Mouse (Mus musculus): Measurements from ENCODE around the gene Nkain1. TPM values are rescaled to one million over a fixed set of nuclear protein-coding genes. Genes with fewer than 3 reads are reported as not detected.

The Nkain1 gene
- polyA plus RNA-seq, 1 experiment = 36.9 TPM

DNA sequence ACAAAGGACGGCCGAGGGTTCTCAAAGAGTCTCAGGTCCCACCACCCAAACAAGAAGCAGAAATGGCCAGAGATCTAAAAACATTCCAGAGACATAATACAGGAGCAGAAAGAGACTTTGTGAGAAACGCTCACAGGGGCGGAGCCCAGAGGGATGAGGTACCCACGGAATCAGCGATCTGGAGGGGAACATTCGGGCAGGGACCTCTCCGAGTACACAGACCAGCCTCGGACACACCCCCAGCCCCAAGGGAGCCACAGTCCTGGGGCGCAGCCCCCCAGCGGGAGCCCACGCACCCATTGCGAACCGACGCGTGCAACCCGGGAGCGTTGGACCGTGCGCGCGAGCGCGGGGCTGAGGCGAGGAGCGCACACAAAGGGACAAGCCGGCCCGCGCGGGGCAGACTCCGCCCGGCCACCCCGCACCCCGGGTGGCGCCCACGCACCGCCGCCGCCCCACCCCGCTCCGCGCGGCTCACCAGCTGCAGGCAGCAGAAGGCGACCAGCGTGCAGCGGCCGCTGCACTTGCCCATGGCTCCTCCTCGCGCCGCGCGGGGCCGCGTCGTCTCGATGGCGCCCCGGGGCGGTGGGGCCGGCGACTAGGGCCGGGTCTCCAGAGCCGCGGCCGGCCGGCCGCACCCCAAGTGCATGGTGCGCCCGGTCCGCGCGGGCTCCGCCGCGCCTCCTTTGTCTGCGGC is 474 bp downstream of the Nkain1 start:
- peak overlapping the region; percentile 49 for H3K4me3 ChIP-seq (ENCODE audit: insufficient read depth, poor library complexity, severe bottlenecking)
- peaks cover 4% of the 10 kb centered on the region for H3K79me3 ChIP-seq (ENCODE audit: low read depth)
- H3K79me2 ChIP-seq (ENCODE audit: control insufficient read depth, insufficient read depth) = peaks cover 42% of the 10 kb centered on the region
- H3K27me3 ChIP-seq (ENCODE audit: control insufficient read depth, insufficient read depth, insufficient read length) = no peaks in the 10 kb centered on the region
- no peak for TF ChIP-seq USF1 (IDR thresholded peaks at IDR 0.05; ENCODE audit: low read depth)
- no peak for TF ChIP-seq CEBPB (IDR thresholded peaks at IDR 0.05; ENCODE audit: low read depth)
- no peak for TF ChIP-seq FOSL1 (IDR thresholded peaks at IDR 0.05; ENCODE audit: insufficient read depth, low read length, poor library complexity, severe bottlenecking)
- no peak for TF ChIP-seq CTCF (IDR thresholded peaks at IDR 0.05; ENCODE audit: control insufficient read depth, insufficient read depth, insufficient read length)
- TF ChIP-seq MYOG (IDR thresholded peaks at IDR 0.05; ENCODE audit: control insufficient read depth, extremely low read depth, insufficient read length) = no peak
- TF ChIP-seq MYOD1 (IDR thresholded peaks at IDR 0.05; ENCODE audit: control insufficient read depth, insufficient read length, low read depth) = no peak
- TF ChIP-seq MAX (IDR thresholded peaks at IDR 0.05) = no peak
- H3ac ChIP-seq (ENCODE audit: control insufficient read depth, insufficient read length, low read depth) = peak overlapping the region; percentile 85
- H3K36me3 ChIP-seq (ENCODE audit: control insufficient read depth, insufficient read depth) = no peaks in the 10 kb centered on the region

DNA sequence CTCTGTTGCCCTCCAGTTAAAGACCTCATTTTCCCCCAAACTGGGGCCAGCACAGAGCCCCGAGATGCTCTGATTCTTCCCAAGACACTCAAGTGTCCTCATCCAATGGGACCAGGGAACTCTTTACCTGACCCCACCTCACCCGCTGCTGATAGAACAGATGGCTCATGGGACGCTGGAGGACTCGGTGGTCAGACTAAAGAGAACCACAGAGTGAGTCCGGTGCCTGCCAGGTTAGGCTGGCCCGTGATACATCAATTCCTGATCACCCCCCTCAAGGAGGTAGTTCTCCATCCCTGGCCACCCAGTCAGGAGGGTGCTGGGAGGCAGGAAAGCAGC is 992 bp downstream of the Nkain1 start:
- H3K36me3 ChIP-seq (ENCODE audit: control insufficient read depth, insufficient read depth) = no peaks in the 10 kb centered on the region
- peaks cover 47% of the 10 kb centered on the region for H3K79me2 ChIP-seq (ENCODE audit: control insufficient read depth, insufficient read depth)
- peaks cover 4% of the 10 kb centered on the region for H3K79me3 ChIP-seq (ENCODE audit: low read depth)
- no peaks in the 10 kb centered on the region for H3K27me3 ChIP-seq (ENCODE audit: control insufficient read depth, insufficient read depth, insufficient read length)
- peak overlapping the region; percentile 49 for H3K4me3 ChIP-seq (ENCODE audit: insufficient read depth, poor library complexity, severe bottlenecking)
- peak overlapping the region; percentile 28 for H3ac ChIP-seq (ENCODE audit: control insufficient read depth, insufficient read length, low read depth)
- TF ChIP-seq MYOG (IDR thresholded peaks at IDR 0.05; ENCODE audit: control insufficient read depth, extremely low read depth, insufficient read length) (no peak), MYOD1 (IDR thresholded peaks at IDR 0.05; ENCODE audit: control insufficient read depth, insufficient read length, low read depth) (no peak), USF1 (IDR thresholded peaks at IDR 0.05; ENCODE audit: low read depth) (no peak), CTCF (IDR thresholded peaks at IDR 0.05; ENCODE audit: control insufficient read depth, insufficient read depth, insufficient read length) (no peak), MAX (IDR thresholded peaks at IDR 0.05) (no peak)

DNA sequence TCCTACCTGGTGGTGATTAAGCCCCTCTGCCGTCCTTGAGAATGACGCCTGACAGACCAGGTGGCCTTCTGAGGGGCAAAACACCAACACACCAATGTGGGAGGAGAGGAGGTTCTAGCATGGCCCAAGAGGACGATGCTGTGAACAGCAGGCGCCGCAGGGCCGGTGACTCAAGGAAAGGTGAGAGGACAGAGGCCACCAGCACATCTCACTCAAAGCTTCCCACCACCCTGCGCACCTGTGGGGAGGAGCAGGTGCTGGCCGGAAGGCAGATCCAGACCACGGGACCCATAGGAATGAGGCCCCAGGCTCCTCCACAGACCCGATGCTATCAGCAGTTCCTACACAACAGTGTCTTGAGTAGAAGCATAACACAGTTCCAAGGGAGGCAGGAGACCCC is 1.4 kb downstream of the Nkain1 start:
- peaks cover 51% of the 10 kb centered on the region for H3K79me2 ChIP-seq (ENCODE audit: control insufficient read depth, insufficient read depth)
- H3K27me3 ChIP-seq (ENCODE audit: control insufficient read depth, insufficient read depth, insufficient read length) = no peaks in the 10 kb centered on the region
- TF ChIP-seq CTCF (IDR thresholded peaks at IDR 0.05; ENCODE audit: control insufficient read depth, insufficient read depth, insufficient read length) = no peak
- no peak for TF ChIP-seq USF1 (IDR thresholded peaks at IDR 0.05; ENCODE audit: low read depth)
- TF ChIP-seq FOSL1 (IDR thresholded peaks at IDR 0.05; ENCODE audit: insufficient read depth, low read length, poor library complexity, severe bottlenecking) = no peak
- no peak for TF ChIP-seq MYOD1 (IDR thresholded peaks at IDR 0.05; ENCODE audit: control insufficient read depth, insufficient read length, low read depth)
- TF ChIP-seq MYOG (IDR thresholded peaks at IDR 0.05; ENCODE audit: control insufficient read depth, extremely low read depth, insufficient read length) = no peak
- no peak for TF ChIP-seq MAX (IDR thresholded peaks at IDR 0.05)
- no peak for TF ChIP-seq CEBPB (IDR thresholded peaks at IDR 0.05; ENCODE audit: low read depth)
- peaks cover 4% of the 10 kb centered on the region for H3K79me3 ChIP-seq (ENCODE audit: low read depth)
- H3K36me3 ChIP-seq (ENCODE audit: control insufficient read depth, insufficient read depth) = no peaks in the 10 kb centered on the region
- no peak overlapping the region for H3K4me3 ChIP-seq (ENCODE audit: insufficient read depth, poor library complexity, severe bottlenecking)
- H3ac ChIP-seq (ENCODE audit: control insufficient read depth, insufficient read length, low read depth) = no peak overlapping the region

DNA sequence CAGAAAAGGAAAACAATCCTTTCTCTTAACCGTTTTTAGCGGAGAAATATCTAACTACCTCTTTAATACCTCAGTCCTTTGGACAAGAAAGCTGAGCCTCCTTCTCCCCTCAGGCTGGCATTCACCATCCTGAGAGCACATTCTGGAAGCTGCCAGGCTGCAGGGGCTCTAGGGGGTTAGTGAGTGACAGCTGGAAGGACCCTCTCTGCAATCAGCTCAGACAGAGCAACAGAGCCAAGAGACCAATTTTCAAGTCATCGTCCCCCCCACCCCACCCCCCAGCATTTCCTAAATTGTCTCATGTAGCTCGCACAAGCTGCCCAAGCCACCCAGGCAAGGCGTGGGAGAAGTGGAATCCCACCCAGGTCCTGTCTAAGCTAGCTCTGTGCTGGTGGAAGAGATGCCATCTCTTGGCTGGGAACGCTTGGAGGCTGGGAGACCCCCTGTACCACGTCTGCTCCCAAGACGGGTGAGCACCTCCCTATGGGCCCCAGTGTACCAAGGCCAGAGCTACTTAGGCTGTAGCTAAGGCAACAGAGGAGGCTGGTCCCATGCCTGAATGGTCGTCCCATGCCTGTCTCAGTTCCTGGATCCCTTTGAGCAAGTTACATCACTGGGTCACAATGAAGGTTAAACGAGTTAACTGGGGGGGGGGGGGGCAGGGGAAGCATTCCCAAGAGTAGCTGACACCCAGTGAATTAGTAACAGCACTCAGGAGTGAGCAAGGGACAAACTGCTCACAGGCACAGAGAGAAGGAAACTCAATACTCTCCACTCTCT is 2.8 kb downstream of the Nkain1 start:
- H3K79me3 ChIP-seq (ENCODE audit: low read depth) = peaks cover 12% of the 10 kb centered on the region
- no peak for TF ChIP-seq MYOD1 (IDR thresholded peaks at IDR 0.05; ENCODE audit: control insufficient read depth, insufficient read length, low read depth)
- no peak for TF ChIP-seq CTCF (IDR thresholded peaks at IDR 0.05; ENCODE audit: control insufficient read depth, insufficient read depth, insufficient read length)
- no peak for TF ChIP-seq MYOG (IDR thresholded peaks at IDR 0.05; ENCODE audit: control insufficient read depth, extremely low read depth, insufficient read length)
- TF ChIP-seq USF1 (IDR thresholded peaks at IDR 0.05; ENCODE audit: low read depth) = no peak
- no peak for TF ChIP-seq MAX (IDR thresholded peaks at IDR 0.05)
- no peak for TF ChIP-seq FOSL1 (IDR thresholded peaks at IDR 0.05; ENCODE audit: insufficient read depth, low read length, poor library complexity, severe bottlenecking)
- TF ChIP-seq CEBPB (IDR thresholded peaks at IDR 0.05; ENCODE audit: low read depth) = no peak
- H3K36me3 ChIP-seq (ENCODE audit: control insufficient read depth, insufficient read depth) = no peaks in the 10 kb centered on the region
- H3K4me3 ChIP-seq (ENCODE audit: insufficient read depth, poor library complexity, severe bottlenecking) = no peak overlapping the region
- H3K79me2 ChIP-seq (ENCODE audit: control insufficient read depth, insufficient read depth) = peaks cover 65% of the 10 kb centered on the region
- H3ac ChIP-seq (ENCODE audit: control insufficient read depth, insufficient read length, low read depth) = no peak overlapping the region
- H3K27me3 ChIP-seq (ENCODE audit: control insufficient read depth, insufficient read depth, insufficient read length) = no peaks in the 10 kb centered on the region

DNA sequence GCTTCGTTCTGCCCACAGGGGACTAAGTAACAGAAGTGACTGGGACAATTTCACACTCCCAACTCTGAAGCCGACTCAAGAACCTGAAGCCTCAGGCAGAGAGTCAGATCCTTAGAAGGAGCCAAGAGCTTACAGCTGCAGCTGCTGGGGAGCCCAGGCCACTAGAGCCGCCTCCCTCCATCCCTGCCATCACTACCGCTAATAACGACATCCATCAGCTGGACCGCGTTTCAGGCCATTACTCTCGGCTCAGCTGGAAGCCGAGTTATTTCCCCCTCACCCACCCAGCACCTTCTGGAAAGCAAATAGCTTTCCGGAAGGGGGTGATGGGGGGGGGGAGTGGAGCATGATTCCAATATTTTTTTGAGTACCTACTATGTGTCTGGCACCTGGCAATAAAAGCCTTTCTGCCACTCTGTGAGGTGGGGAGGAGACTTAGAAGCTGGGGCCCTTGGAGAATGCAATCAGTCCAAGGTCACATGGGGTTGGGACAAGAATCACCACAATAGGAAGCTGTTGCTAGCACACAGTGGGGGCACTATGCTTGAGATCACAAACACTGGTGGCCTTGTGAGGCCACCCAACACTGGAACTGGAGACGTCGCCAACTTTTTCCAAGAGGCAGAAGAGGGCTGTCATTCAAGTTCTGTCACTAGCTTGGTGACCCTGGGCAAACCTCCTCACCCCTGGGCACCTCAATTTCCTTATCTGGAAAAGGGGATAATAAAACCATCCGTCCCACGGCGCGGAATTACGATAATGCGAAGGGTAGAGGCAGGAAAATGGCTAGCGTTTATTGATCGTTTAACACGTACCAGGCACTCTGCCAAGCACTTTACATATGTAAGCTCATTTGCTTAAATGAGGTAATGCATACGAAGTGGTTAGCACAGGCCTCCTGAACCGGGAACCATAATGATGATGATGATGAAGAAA is 5.7 kb downstream of the Nkain1 start:
- Histone ChIP-seq H3K36me3 (ENCODE audit: control insufficient read depth, insufficient read depth) (no peaks in the 10 kb centered on the region), H3K79me3 (ENCODE audit: low read depth) (peaks cover 12% of the 10 kb centered on the region)
- TF ChIP-seq USF1 (IDR thresholded peaks at IDR 0.05; ENCODE audit: low read depth) (no peak), MYOD1 (IDR thresholded peaks at IDR 0.05; ENCODE audit: control insufficient read depth, insufficient read length, low read depth) (no peak)

More for the DNA sequence above, 5.7 kb downstream of the Nkain1 start:
- Histone ChIP-seq H3K4me3 (ENCODE audit: insufficient read depth, poor library complexity, severe bottlenecking) (no peak overlapping the region), H3K27me3 (ENCODE audit: control insufficient read depth, insufficient read depth, insufficient read length) (no peaks in the 10 kb centered on the region), H3K79me2 (ENCODE audit: control insufficient read depth, insufficient read depth) (peaks cover 64% of the 10 kb centered on the region), H3ac (ENCODE audit: control insufficient read depth, insufficient read length, low read depth) (no peak overlapping the region)
